Mouse (Mus musculus) cerebellum, adult 2 months (tissue): ENCODE measurements around the gene Odf3b.

ENCODE experiments used
- CTCF ChIP-seq: fragments of 200-500 bp; IDR thresholded peaks from 2 replicates; pipeline ENCODE4 v1.5.1; 2011; ENCODE audit warnings: low read depth, mild to moderate bottlenecking, control low read depth, low read length, moderate library complexity, borderline replicate concordance; ENCODE audit not compliant: insufficient read depth
- POLR2A ChIP-seq: fragments of 200-500 bp; IDR thresholded peaks from 2 replicates; pipeline ENCODE4 v1.6.1; 2011; ENCODE audit warnings: low read length, control low read depth, borderline replicate concordance; ENCODE audit not compliant: insufficient read depth

DNA sequence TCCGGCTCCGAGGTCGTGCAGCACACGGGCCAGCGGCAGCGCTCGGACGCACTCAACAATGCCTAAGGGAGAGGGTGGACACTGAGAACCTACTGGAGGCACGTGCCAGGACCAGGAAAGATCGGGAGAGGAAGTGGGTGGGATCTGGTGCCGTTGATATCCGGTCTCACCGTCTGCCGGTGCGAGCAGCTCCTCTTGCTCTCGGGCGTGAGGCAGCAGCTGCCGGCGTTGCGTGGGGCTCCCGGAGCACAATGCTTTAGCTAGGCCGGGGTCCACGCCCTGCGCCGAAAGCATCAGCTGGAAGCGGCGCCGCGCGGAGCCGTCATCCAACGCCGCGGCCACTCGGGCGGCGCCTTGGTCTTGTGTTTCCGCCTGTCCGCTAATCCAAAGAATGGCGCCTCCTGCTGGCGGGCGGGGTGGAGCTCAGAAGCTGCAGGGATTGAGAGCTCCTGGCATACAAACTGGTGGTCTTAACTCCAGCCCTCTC is 5.3 kb downstream of the Odf3b start, which contains the start of gene Sco2:
- peak; percentile 74 for TF ChIP-seq CTCF
- TF ChIP-seq POLR2A, result peak; percentile 60; the same call in 1 of the 2 replicates
